Mouse (Mus musculus) CH12.LX (cell line): ENCODE measurements at regions not wholly inside any gene's neighbourhood (a gene's known extent, or its start where the extent isn't known, plus 50 kb on each side); places are given as distances from the start of the nearest gene placed in this dataset.

Source experiments
- CTCF ChIP-seq, 2 experiments: IDR thresholded peaks in 1 of 2; conservative IDR thresholded peaks in 1 of 2; 2 replicates each; pipeline ENCODE4 v1.5.1; 2011 to 2012; ENCODE audit warnings: low read depth in 2 of 2, low read length in 2 of 2, improper control_type of control experiment in 1 of 2, inconsistent platforms in 1 of 2, mild to moderate bottlenecking in 1 of 2, moderate library complexity in 1 of 2
- E2F4 ChIP-seq: IDR thresholded peaks from 2 replicates; pipeline ENCODE4 v1.6.1; 2011; ENCODE audit warnings: low read depth, low read length, improper control_type of control experiment; ENCODE audit not compliant: insufficient replicate concordance
- EP300 ChIP-seq: IDR thresholded peaks from 2 replicates; pipeline ENCODE4 v1.6.1; 2011; ENCODE audit warnings: low read length, improper control_type of control experiment
- GABPA ChIP-seq: IDR thresholded peaks from 2 replicates; pipeline ENCODE4 v1.6.1; 2012; ENCODE audit warnings: low read depth, low read length, improper control_type of control experiment, inconsistent platforms; ENCODE audit not compliant: insufficient replicate concordance
- JUND ChIP-seq: conservative IDR thresholded peaks from 2 replicates; pipeline ENCODE4 v1.6.1; 2011; ENCODE audit warnings: low read depth, low read length, improper control_type of control experiment
- MAFK ChIP-seq: IDR thresholded peaks from 2 replicates; pipeline ENCODE4 v1.6.1; 2011; ENCODE audit warnings: low read length, improper control_type of control experiment; ENCODE audit not compliant: insufficient replicate concordance
- NELFE ChIP-seq: IDR thresholded peaks from 2 replicates; pipeline ENCODE4 v1.6.1; 2011; ENCODE audit warnings: low read depth, low read length, improper control_type of control experiment
- POLR2A ChIP-seq: IDR thresholded peaks from 2 replicates; pipeline ENCODE4 v1.6.1; 2011; ENCODE audit warnings: low read depth, mild to moderate bottlenecking, improper control_type of control experiment, low read length
- SMC3 ChIP-seq: IDR thresholded peaks from 2 replicates; pipeline ENCODE4 v1.6.1; 2011; ENCODE audit warnings: low read depth, low read length, improper control_type of control experiment
- TBP ChIP-seq: conservative IDR thresholded peaks from 2 replicates; pipeline ENCODE4 v1.6.1; 2011; ENCODE audit warnings: low read depth, low read length, improper control_type of control experiment
- TCF12 ChIP-seq: IDR thresholded peaks from 2 replicates; pipeline ENCODE4 v1.6.1; 2014; ENCODE audit warnings: low read depth, mild to moderate bottlenecking, inconsistent platforms, low read length, improper control_type of control experiment
- USF1 ChIP-seq: IDR thresholded peaks from 2 replicates; pipeline ENCODE4 v1.6.1; 2014; ENCODE audit warnings: low read depth, mild to moderate bottlenecking, inconsistent platforms, low read length, improper control_type of control experiment
- USF2 ChIP-seq: conservative IDR thresholded peaks from 2 replicates; pipeline ENCODE4 v1.6.1; 2011; ENCODE audit warnings: low read depth, low read length, improper control_type of control experiment
- ZKSCAN1 ChIP-seq: IDR thresholded peaks from 2 replicates; pipeline ENCODE4 v1.6.1; 2012; ENCODE audit warnings: low read depth, inconsistent platforms, low read length, improper control_type of control experiment, borderline replicate concordance

GRCm38 (mm10) chr2:162867516-162868029 is 63.8 kb upstream of the Srsf6 start:
- TF ChIP-seq CTCF (conservative IDR thresholded peaks at IDR 0.05 in 1 of 2, IDR thresholded peaks at IDR 0.05 in 1 of 2; ENCODE audit: low read depth in 2 of 2, low read length in 2 of 2) = no peak
- no peak for TF ChIP-seq JUND
- no peak for TF ChIP-seq TBP
- no peak for TF ChIP-seq POLR2A
- TF ChIP-seq EP300 = no peak
- no peak for TF ChIP-seq E2F4
- no peak for TF ChIP-seq USF2
- no peak for TF ChIP-seq SMC3
- TF ChIP-seq ZKSCAN1 = no peak
- no peak for TF ChIP-seq MAFK
- no peak for TF ChIP-seq TCF12
- TF ChIP-seq USF1 = no peak
- no peak for TF ChIP-seq GABPA
- no peak for TF ChIP-seq NELFE
